Mouse (Mus musculus): ENCODE measurements around the gene Thada. TPM values are rescaled to one million over a fixed set of nuclear protein-coding genes. Genes with fewer than 3 reads are reported as not detected.

Gene Thada
- total RNA-seq, 2 experiments from 2014 or later = 37.6 to 39.3 TPM

- no peak for ATAC-seq (replicated peaks; ENCODE audit: poor library complexity, severe bottlenecking)
Observed at GRCm38 (mm10) chr17:84195003-84195395, 271.0 kb downstream of the Thada start.

GRCm38 (mm10) chr17:84194282-84195002 is 271.6 kb downstream of the Thada start:
- ATAC-seq (replicated peaks; ENCODE audit: poor library complexity, severe bottlenecking) = peak; percentile 51

GRCm38 (mm10) chr17:84193411-84193810 is 272.6 kb downstream of the Thada start:
- no peak for ATAC-seq (replicated peaks; ENCODE audit: poor library complexity, severe bottlenecking)

GRCm38 (mm10) chr17:84191946-84192345 is 274.1 kb downstream of the Thada start:
- ATAC-seq (replicated peaks; ENCODE audit: poor library complexity, severe bottlenecking) = no peak

- 0 out of 2 replicates have a peak, but pooled peaks have one; percentile 3 for ATAC-seq (replicated peaks; ENCODE audit: poor library complexity, severe bottlenecking)
Observed at GRCm38 (mm10) chr17:84190885-84191284, 275.1 kb downstream of the Thada start.

- no peak for ATAC-seq (replicated peaks; ENCODE audit: poor library complexity, severe bottlenecking)
Observed at GRCm38 (mm10) chr17:84189127-84189854, 276.7 kb downstream of the Thada start.

GRCm38 (mm10) chr17:84188374-84188961 is 277.5 kb downstream of the Thada start:
- ATAC-seq (replicated peaks; ENCODE audit: poor library complexity, severe bottlenecking) = peak; percentile 54

GRCm38 (mm10) chr17:84187727-84188373 is 278.2 kb downstream of the Thada start, which contains the start of gene Zfp36l2:
Zfp36l2 (minus strand) TSS chr17:84187947.
- ATAC-seq (replicated peaks; ENCODE audit: poor library complexity, severe bottlenecking) = peak; percentile 38

GRCm38 (mm10) chr17:84187264-84187663 is 278.7 kb downstream of the Thada start:
- ATAC-seq (replicated peaks; ENCODE audit: poor library complexity, severe bottlenecking) = peak; percentile 30

- no peak for ATAC-seq (replicated peaks; ENCODE audit: poor library complexity, severe bottlenecking)
Observed at GRCm38 (mm10) chr17:84186451-84187202, 279.4 kb downstream of the Thada start.

GRCm38 (mm10) chr17:84185581-84186450 is 280.2 kb downstream of the Thada start:
- no peak for ATAC-seq (replicated peaks; ENCODE audit: poor library complexity, severe bottlenecking)

GRCm38 (mm10) chr17:84185011-84185411 is 281.0 kb downstream of the Thada start:
- no peak for ATAC-seq (replicated peaks; ENCODE audit: poor library complexity, severe bottlenecking)

GRCm38 (mm10) chr17:84183291-84183781 is 282.7 kb downstream of the Thada start:
- peak; percentile 7 for ATAC-seq (replicated peaks; ENCODE audit: poor library complexity, severe bottlenecking)

GRCm38 (mm10) chr17:84182311-84183271 is 283.4 kb downstream of the Thada start:
- ATAC-seq (replicated peaks; ENCODE audit: poor library complexity, severe bottlenecking) = no peak

- peak; percentile 39 for ATAC-seq (replicated peaks; ENCODE audit: poor library complexity, severe bottlenecking)
Observed at GRCm38 (mm10) chr17:84181502-84182310, 284.3 kb downstream of the Thada start.

GRCm38 (mm10) chr17:84180715-84181501 is 285.1 kb downstream of the Thada start:
- ATAC-seq (replicated peaks; ENCODE audit: poor library complexity, severe bottlenecking) = peak; percentile 60

Measured in granulocyte monocyte progenitor cell, adult 5-6 weeks (primary cell).